Mouse (Mus musculus) kidney, adult 2 months (tissue): ENCODE data around the gene Iqsec1. TPM values are rescaled to one million over a fixed set of nuclear protein-coding genes. Genes with fewer than 3 reads are reported as not detected.
A peak's percentile ranks its signal among the peaks of the same experiment; 100 is the strongest.

Source experiments
- DNase-seq: peaks from one replicate; pipeline ENCODE4 v3.0.0; 2021
- H3K27ac ChIP-seq: fragments of 200-500 bp; 2 replicates; pipeline ENCODE4 v1.5.1; 2012; ENCODE audit warnings: low read depth, low read length, control low read depth, inconsistent platforms; ENCODE audit not compliant: insufficient read depth
- H3K27me3 ChIP-seq: fragments of 200-500 bp; replicated peaks from 2 replicates; pipeline ENCODE4 v1.6.1; 2012; ENCODE audit warnings: mild to moderate bottlenecking, moderate library complexity, low read length, inconsistent platforms; ENCODE audit not compliant: control insufficient read depth, insufficient read depth
- H3K36me3 ChIP-seq: fragments of 200-500 bp; 2 replicates; pipeline ENCODE4 v1.6.1; 2012; ENCODE audit warnings: mild to moderate bottlenecking, moderate library complexity, low read length, inconsistent platforms; ENCODE audit not compliant: control insufficient read depth, insufficient read depth
- H3K4me1 ChIP-seq: fragments of 200-500 bp; 2 replicates; pipeline ENCODE4 v1.6.1; 2011; ENCODE audit warnings: low read length; ENCODE audit not compliant: control insufficient read depth, insufficient read depth
- H3K4me3 ChIP-seq: fragments of 200-500 bp; 2 replicates; pipeline ENCODE4 v1.5.1; 2011; ENCODE audit warnings: mild to moderate bottlenecking, low read depth, low read length, control low read depth; ENCODE audit not compliant: insufficient read depth
- CTCF ChIP-seq: fragments of 200-500 bp; conservative IDR thresholded peaks from 2 replicates; pipeline ENCODE4 v1.5.1; 2011; ENCODE audit warnings: low read depth, mild to moderate bottlenecking, control low read depth, low read length, moderate library complexity, mixed read lengths; ENCODE audit not compliant: insufficient read depth, insufficient read length
- POLR2A ChIP-seq: fragments of 200-500 bp; IDR thresholded peaks from one replicate; pipeline ENCODE4 v1.6.1; 2011; ENCODE audit warnings: low read depth, low read length, control low read depth
- WGBS: fragments of 180-500 bp; shearing (Covaris S2); methylation state at CpG from one replicate; pipeline ENCODE4 v1.1.7; 2018; 5-methylcytosine and 5-hydroxymethylcytosine counted together
- polyA plus RNA-seq: library from polyadenylated mRNA; depleted of rRNA; stranded (reverse); fragments of >200 nt; gene quantifications from 2 replicates; pipeline ENCODE4 v1.2.3, GENCODE M21; 2012

Gene Iqsec1
- polyA plus RNA-seq, 1 experiment, result 149 TPM

DNA sequence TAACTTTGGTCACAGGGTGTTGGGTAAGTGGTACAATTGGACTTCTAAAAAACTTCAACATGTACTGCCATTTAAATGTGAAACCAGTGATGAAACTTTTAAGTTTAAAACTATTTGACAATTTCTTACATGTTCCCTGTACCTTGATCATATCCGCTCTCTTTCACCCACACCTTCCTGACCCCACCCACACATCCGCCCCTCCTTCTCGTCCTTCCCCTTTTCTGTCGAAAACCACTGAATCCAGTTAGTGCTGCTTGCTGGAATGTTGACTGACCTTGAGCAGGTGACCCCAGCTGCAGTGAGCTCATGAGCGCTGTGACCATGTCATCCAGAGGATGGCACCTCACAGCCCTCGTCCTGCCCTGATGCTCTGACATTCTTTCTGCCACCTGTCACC, 359.0 kb downstream of the Iqsec1 start:
- no peaks in the 10 kb centered on the region for H3K4me1 ChIP-seq
- DNase-seq, result peak; percentile 7
- WGBS, result 79% methylated on average over 6 of the region's 6 CpGs
- H3K27ac ChIP-seq, result no peak overlapping the region
- TF ChIP-seq POLR2A, result no peak
- no peaks in the 10 kb centered on the region for H3K36me3 ChIP-seq
- no peak overlapping the region for H3K4me3 ChIP-seq
- H3K27me3 ChIP-seq, result no peaks in the 10 kb centered on the region

DNA sequence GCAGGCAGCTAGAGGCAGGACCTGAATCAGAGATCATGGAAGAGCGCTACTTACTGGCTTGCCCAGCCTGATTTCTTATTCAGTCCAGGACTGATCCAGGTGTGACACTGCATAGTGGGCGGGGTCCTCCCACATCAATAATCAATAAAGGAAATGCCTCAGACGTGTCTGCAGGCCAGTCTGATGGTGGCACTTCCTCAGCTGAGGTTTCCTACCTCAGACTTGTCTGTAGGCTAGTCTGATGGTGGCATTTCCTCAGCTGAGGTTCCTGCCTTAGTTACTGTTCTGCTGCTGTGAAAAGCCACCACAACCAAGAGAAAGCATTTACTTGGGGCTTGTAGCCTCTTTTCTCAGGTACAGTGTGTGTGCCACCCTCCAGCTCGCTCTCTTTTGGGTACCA, 360.9 kb downstream of the Iqsec1 start:
- Histone ChIP-seq H3K4me3 (no peak overlapping the region), H3K27ac (no peak overlapping the region), H3K4me1 (no peaks in the 10 kb centered on the region), H3K36me3 (no peaks in the 10 kb centered on the region), H3K27me3 (no peaks in the 10 kb centered on the region)
- TF ChIP-seq CTCF, result no peak
- WGBS, result 95% methylated on average over 4 of the region's 4 CpGs
- DNase-seq, result no peak

DNA sequence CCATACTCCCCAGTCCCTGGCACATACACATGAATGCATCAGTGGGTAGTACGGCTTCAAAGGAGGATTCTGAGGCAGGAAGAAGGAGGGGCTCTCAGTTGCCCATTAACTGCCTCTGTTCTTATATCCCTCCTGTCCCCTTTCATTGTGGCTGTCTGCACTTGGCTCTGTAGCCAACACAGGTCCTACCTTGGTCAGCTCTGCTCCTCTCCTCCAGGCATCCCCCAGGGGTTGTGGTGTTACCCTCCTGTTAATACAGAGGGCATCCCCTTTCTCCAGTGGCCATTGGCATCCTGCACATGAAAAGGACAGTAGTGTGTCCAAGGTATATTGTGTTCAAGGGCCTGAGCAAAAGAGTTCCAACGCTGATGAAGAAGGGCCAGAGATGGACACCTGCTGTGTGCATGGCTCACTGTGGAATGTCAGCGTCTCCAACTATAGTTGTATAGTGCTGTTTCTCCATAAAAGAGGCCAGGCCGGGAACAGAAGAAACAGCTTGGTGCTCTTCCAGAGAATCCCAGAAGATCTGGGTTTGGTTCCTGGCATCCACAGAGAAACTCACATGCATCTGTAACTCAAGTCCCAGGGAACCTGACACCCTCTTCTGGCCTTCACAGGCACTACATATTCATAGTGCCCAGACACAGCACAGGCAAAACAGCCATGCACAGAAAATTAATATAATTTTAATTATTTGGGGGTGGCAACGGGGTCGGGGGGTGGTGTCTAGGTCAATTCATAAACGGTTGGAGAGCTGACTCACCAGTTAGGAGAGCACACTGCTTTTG, 363.1 kb downstream of the Iqsec1 start:
- Histone ChIP-seq H3K27me3 (no peaks in the 10 kb centered on the region), H3K4me1 (no peaks in the 10 kb centered on the region), H3K36me3 (no peaks in the 10 kb centered on the region), H3K27ac (no peak overlapping the region), H3K4me3 (no peak overlapping the region)
- DNase-seq, result no peak
- TF ChIP-seq POLR2A (no peak), CTCF (no peak)
- WGBS, result 83% methylated on average over 7 of the region's 7 CpGs

DNA sequence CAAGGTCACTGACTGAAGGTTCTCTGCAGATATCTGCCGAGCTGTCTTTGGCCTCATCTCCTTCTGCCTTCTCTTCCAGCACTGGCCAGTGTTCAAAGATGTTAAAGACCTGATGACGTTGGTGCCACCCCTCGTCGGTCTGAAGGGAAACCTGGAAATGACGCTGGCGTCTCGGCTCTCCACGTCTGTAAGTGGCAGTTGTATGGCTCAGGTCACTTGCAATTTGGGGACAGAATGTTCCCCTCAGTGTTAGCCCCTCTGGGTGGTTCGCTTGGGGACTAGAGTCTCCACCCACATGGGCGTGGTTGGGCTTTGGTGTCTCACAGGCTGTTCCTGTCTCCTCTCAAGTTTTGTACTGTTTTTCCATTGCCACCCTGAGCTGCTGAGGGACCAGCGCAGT, 363.8 kb downstream of the Iqsec1 start:
- Histone ChIP-seq H3K4me1 (no peaks in the 10 kb centered on the region), H3K27me3 (no peaks in the 10 kb centered on the region), H3K4me3 (no peak overlapping the region), H3K36me3 (no peaks in the 10 kb centered on the region), H3K27ac (no peak overlapping the region)
- 79% methylated on average over 11 of the region's 11 CpGs for whole genome bisulfite sequencing
- TF ChIP-seq POLR2A (no peak), CTCF (no peak)
- DNase-seq, result peak; percentile 18

DNA sequence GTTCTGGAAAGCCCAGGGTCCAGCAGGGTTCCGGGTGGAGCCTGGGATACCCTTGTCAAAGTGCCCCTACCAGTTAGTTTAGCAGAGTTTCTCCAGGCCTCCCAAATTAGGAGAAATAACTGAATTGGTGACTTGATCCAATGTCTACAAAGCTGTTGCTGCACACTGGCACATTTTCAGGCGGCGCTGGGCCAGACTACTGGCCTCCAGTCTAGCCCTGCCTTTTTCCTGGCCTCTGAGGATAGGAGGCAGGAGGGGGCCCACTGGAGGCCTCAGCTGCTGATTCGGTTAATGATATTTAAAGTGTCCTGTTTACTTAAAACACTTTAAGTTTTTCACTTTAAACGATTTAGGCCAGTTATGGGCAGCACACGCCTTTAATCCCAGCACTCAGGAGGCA, 364.3 kb downstream of the Iqsec1 start:
- Histone ChIP-seq H3K4me1 (peaks cover 3% of the 10 kb centered on the region; the same call in 1 of the 2 replicates), H3K36me3 (no peaks in the 10 kb centered on the region), H3K27ac (no peak overlapping the region), H3K4me3 (no peak overlapping the region), H3K27me3 (no peaks in the 10 kb centered on the region)
- TF ChIP-seq CTCF, result no peak
- TF ChIP-seq POLR2A, result no peak
- DNase-seq, result peak; percentile 23
- 70% methylated on average over 6 of the region's 6 CpGs for WGBS

DNA sequence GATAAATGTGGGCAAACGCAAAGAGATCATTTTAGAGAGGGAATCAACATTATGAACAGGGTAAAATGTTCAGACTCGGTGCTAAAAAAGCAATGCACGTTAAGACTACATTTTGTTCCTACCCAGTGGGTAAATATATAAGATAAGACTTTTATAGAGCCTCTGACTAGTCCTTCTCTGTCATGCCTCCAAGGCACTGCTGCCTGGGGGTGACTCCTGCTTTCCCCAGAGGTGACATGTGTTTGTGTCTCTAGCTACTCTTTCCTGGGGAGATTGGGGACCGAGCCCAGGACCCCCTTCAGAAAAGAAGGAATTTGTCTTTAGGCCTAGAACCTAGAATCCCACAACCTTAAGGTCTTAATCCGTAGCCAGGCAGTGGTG, 365.0 kb downstream of the Iqsec1 start:
- Histone ChIP-seq H3K4me3 (no peak overlapping the region), H3K27ac (no peak overlapping the region), H3K36me3 (no peaks in the 10 kb centered on the region), H3K4me1 (peaks cover 6% of the 10 kb centered on the region; the same call in 1 of the 2 replicates), H3K27me3 (no peaks in the 10 kb centered on the region)
- TF ChIP-seq CTCF, result no peak
- no peak for TF ChIP-seq POLR2A
- whole genome bisulfite sequencing, result 93% methylated on average over 5 of the region's 5 CpGs
- DNase-seq, result no peak

DNA sequence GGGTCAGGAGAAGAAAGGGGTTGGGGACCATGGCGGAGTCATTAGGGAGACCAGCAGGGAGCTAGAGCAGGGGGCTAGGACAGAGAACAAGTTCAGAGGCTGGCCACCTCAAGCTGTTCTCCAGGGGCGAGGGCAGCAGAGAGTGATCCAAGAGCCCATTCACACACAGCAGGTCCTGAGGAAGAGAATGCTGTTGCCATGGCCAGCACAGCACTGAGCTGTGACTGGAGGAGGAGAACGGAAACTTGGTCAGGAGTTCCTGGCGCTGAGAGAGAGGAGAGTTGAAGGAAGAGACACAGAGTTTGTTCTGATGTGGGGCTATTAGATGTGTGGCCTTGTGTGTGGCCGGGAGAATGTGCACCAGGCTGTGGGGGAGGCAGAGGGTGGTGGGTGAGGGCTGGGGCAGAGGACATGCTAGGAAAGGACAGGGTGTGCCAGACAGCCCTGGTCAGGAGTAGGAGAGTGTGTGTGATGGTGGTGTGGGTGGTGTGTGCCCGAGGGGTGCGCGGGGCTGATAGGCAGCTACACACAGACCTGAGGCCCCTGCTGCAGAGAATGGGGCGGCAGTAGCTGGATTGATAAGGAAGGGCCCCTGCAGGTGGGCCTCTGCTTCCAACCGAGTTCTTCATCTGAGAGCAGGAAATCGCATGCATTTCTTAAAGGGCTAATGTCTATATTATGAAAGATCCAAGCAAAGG, 365.6 kb downstream of the Iqsec1 start:
- no peaks in the 10 kb centered on the region for H3K36me3 ChIP-seq
- WGBS, result 74% methylated on average over 11 of the region's 11 CpGs
- H3K27ac ChIP-seq, result no peak overlapping the region
- no peak overlapping the region for H3K4me3 ChIP-seq
- no peak for TF ChIP-seq POLR2A
- TF ChIP-seq CTCF, result no peak
- H3K4me1 ChIP-seq, result peaks cover 6% of the 10 kb centered on the region; the same call in 1 of the 2 replicates
- no peaks in the 10 kb centered on the region for H3K27me3 ChIP-seq
- DNase-seq, result no peak
